Mouse (Mus musculus): ENCODE data around the gene Mef2a.
A peak's percentile ranks its signal among the peaks of the same experiment; 100 is the strongest.

Mef2a gene

GRCm38 (mm10) chr7:67372729-67373583 is at the start of gene Mef2a:
Mef2a (minus strand) TSS chr7:67372858.
- peak; percentile 97 for DNase-seq (ENCODE audit: low spot score in 2 of 2)

GRCm38 (mm10) chr7:67421476-67422186 is 49.0 kb upstream of the Mef2a start:
- DNase-seq (ENCODE audit: low spot score in 2 of 2) = peak in 1 of 2 experiments; percentile 40

GRCm38 (mm10) chr7:67421088-67421475 is 48.4 kb upstream of the Mef2a start:
- DNase-seq (ENCODE audit: low spot score in 2 of 2) = no peak

- no peak for DNase-seq (ENCODE audit: low spot score in 2 of 2)
Measured at GRCm38 (mm10) chr7:67419591-67420314, 47.1 kb upstream of the Mef2a start.

GRCm38 (mm10) chr7:67418122-67418521 is 45.5 kb upstream of the Mef2a start:
- DNase-seq (ENCODE audit: low spot score in 2 of 2) = no peak

- peak; percentile 50 to 52 for DNase-seq (ENCODE audit: low spot score in 2 of 2)
Measured at GRCm38 (mm10) chr7:67414766-67415165, 42.1 kb upstream of the Mef2a start.

GRCm38 (mm10) chr7:67412686-67413085 is 40.0 kb upstream of the Mef2a start:
- DNase-seq (ENCODE audit: low spot score in 2 of 2) = peak; percentile 47 to 56

GRCm38 (mm10) chr7:67407019-67407418 is 34.4 kb upstream of the Mef2a start:
- DNase-seq (ENCODE audit: low spot score in 2 of 2) = no peak

GRCm38 (mm10) chr7:67404176-67404575 is 31.5 kb upstream of the Mef2a start:
- no peak for DNase-seq (ENCODE audit: low spot score in 2 of 2)

GRCm38 (mm10) chr7:67402353-67402752 is 29.7 kb upstream of the Mef2a start:
- DNase-seq (ENCODE audit: low spot score in 2 of 2) = no peak

GRCm38 (mm10) chr7:67401379-67401778 is 28.7 kb upstream of the Mef2a start:
- DNase-seq (ENCODE audit: low spot score in 2 of 2) = no peak

GRCm38 (mm10) chr7:67390760-67391159 is 18.1 kb upstream of the Mef2a start:
- no peak for DNase-seq (ENCODE audit: low spot score in 2 of 2)

- DNase-seq (ENCODE audit: low spot score in 2 of 2) = no peak
Measured at GRCm38 (mm10) chr7:67390095-67390494, 17.4 kb upstream of the Mef2a start.

- DNase-seq (ENCODE audit: low spot score in 2 of 2) = no peak
Measured at GRCm38 (mm10) chr7:67384942-67385872, 12.5 kb upstream of the Mef2a start.

GRCm38 (mm10) chr7:67380174-67381129 is 7.8 kb upstream of the Mef2a start:
- DNase-seq (ENCODE audit: low spot score in 2 of 2) = no peak

- no peak for DNase-seq (ENCODE audit: low spot score in 2 of 2)
Measured at GRCm38 (mm10) chr7:67376796-67377195, 4.1 kb upstream of the Mef2a start.

- peak; percentile 30 to 56 for DNase-seq (ENCODE audit: low spot score in 2 of 2)
Measured at GRCm38 (mm10) chr7:67373975-67374374, 1.3 kb upstream of the Mef2a start.

GRCm38 (mm10) chr7:67373584-67373960 is 914 bp upstream of the Mef2a start:
- DNase-seq (ENCODE audit: low spot score in 2 of 2) = no peak

- no peak for DNase-seq (ENCODE audit: low spot score in 2 of 2)
Measured at GRCm38 (mm10) chr7:67371891-67372672, 576 bp downstream of the Mef2a start.
